Mouse (Mus musculus) urinary bladder, postnatal 4 days (tissue): ENCODE measurements around the gene Arhgap42.

ENCODE experiments used
- DNase-seq, 2 experiments: peaks; one replicate each; pipeline ENCODE4 v3.0.0; 2021 to 2022; ENCODE audit warnings: low spot score in 2 of 2

Gene Arhgap42

DNA sequence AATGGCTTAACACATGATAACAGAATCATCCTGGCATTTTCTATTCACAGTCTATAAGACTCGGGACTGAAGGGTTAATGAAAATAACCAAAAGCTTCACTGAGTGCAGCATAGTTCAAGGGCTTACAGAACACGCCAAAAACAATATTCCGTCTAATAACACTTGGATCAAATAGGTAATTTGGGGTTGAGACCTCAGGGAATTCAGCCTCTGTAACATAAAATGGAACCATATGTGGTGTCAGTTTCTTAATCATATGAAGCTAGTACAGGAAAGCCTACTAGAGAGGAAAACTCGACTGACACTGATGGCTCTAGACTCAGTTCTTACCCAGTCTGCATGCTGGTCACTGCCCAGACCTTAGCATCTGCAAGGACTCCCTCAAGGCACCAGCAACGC, 95.8 kb downstream of the Arhgap42 start:
- no peak for DNase-seq

DNA sequence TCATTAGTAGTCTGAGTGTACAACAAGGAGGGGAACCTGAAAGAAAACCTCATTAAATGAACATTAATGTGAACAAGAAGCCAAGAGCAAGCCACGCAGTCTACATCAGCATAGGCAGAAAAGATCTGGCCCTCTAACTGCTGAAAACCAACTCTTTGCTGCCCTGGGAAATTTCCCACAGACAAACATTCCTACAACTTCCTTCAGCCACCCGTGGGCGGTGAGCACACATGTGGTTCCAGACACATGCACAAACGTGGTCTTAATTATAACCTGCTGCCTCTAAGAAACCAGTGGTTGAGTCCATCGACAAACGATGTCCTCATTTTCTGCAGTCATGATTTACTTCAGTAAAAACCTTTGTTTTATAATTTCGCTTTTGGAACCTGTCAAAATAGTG, 96.3 kb downstream of the Arhgap42 start:
- DNase-seq: no peak

DNA sequence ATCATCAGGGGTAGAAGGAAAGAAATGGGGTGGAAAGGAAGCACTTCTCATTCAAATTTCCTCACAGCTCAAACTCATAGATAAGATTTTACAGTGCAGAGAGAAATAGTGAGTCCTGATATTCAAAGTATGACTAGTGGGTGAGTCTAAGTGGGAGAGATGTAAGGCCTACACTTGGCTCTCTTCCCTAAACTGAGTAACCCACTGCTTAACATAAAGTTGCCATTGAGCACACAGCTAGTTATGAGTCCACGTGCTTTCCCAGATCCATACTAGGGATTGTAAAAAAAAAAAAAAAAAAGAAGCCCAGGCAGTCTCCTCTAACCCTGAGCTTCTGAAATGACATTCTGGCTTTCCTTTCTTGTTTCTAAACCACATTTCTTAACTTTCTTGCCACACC, 96.8 kb downstream of the Arhgap42 start:
- no peak for DNase-seq

- no peak for DNase-seq
These were observed 109.8 kb downstream of the Arhgap42 start for GRCm38 (mm10) chr9:9128996-9129694.

DNA sequence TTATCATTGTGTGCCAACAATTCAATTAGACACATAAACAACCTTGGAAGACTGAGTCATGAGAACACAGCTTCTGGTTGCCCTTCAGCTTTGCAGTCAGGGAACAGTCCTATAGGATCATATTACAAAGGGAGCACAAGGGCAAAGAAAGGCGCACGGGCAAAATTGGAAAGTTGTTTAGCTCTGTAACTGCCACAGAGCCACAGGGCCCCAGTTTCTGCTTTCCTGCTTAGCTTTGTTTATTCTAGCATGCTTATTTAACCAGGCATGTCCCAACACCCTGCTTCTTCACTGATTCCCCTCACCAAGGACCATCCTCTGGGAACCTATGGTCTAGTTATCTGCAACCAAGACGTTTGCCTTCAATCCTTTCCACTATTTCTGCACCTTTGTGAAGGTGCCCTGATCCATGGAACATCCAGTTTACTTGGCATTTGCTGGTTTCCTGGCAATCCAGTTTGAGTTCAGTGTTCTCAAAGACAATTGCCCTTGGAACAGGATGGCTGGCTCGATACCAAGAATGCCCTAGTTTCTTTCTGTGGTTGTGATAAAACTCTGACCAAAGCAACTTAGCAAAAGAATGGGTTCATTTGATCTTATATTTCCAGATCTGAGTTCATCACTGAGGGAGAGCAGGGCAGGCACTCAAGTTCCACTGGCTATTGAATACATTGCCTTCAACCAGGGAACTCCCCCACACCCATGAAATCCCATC, 111.7 kb downstream of the Arhgap42 start:
- DNase-seq: no peak

GRCm38 (mm10) chr9:9124156-9124555, 114.7 kb downstream of the Arhgap42 start:
- DNase-seq: no peak

DNA sequence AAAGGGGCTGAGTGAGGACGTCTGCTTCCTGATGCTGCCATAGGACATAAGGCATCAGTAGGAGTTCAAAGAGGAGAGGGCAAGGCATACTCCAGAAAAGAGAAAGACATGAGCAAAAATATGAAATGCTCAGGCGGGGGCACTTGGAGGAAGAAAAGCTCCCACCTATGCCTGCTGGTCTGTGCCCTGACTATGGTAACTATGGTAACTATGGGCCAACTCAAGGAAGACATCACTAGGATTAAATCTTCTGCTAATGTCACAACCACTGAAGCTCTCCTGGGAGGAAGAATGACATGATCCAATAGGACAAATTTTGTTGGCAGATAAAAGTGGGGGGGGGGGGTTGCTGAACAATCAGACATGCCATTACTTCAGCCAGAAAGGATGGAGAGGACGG, 124.6 kb downstream of the Arhgap42 start:
- DNase-seq: no peak

- DNase-seq: no peak
These were observed 125.1 kb downstream of the Arhgap42 start for GRCm38 (mm10) chr9:9113847-9114246.

DNA sequence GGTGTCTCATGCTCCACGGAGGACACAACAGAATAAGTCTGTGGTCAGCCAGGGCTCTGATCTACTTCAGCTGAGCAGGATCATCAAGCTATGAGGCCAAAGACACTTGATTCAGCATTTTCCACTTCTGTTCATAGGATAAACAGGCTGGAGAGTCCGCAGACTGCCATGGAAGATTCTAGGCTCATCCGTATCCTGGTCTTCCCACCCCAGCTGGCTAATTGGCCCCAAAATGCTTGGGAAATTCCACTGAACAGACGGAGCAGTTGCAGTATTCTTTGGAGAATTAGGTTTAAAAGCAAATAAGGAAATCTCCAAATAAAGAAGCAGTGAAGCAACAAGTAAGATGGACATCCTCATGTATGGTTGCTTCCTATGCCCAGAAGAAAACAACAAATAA, 126.0 kb downstream of the Arhgap42 start:
- no peak for DNase-seq

- no peak for DNase-seq
These were observed 131.2 kb downstream of the Arhgap42 start for GRCm38 (mm10) chr9:9107697-9108096.

GRCm38 (mm10) chr9:9104761-9105160, 134.1 kb downstream of the Arhgap42 start:
- DNase-seq: no peak

DNA sequence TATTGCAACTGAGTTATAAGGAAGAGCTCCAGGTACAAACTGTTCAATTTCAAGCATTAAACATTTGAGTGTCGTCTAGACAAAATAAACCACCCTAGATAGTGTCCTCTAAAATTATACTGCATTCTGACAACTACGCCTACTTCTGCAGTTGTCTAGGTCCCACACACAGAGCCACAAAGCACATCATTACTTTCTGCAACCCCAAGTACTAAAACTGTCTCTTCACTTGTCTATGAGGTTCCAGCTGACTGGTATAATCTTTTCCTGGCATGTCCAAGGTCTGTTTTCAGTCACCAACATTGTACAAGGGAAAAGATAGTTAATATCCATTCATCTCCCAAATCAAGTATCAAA, 136.8 kb downstream of the Arhgap42 start:
- DNase-seq: no peak

DNA sequence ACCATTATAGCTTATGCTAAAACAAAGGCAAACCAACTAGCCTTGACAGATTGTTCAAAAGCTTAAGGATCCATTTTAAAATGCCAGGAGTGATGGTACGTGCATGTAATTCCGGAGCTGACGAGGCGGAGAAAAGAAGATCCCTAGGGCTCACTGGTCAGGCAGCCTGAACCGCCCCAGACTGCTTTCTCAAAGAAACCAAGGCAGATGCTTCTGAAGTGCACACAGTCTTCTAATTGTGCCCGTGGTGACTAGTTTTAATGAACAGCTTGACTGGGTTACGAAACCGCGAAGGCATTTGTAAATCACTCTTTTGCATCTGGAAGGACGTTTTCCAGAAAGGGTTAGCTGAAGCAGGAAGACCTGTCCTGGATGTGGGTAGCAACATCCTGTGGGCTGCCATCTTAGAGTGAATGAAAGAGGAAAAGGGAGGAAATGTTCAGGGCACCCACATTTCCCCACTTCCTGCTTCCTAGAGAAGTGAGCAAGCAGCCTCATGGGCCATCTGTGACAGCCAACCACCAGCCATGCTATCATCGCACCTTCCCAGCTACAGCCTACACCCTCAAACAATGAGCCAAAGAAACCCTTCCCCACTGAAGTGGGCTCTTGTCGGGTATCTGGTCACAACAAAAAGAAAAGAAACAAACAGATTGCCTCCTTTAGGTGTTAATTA, 137.3 kb downstream of the Arhgap42 start:
- no peak for DNase-seq

DNA sequence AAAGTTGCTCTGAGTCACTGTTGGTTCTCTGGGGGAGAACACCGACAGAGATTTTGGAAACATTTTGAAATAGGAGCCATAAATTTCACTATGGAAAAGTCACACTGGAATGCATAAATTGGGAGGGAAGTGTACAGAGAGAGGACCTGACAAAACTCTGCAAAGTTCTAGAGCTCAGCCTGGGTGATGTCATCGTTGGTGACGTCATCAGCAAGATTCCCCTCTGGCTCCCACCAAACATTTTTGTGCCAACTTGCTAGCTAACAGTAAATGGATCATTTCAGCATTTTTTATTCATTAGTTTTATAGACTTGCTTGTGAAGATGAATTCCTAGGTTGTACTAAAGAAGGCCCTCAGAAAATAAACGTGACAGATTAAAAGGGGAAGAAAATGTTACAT, 137.8 kb downstream of the Arhgap42 start:
- no peak for DNase-seq

GRCm38 (mm10) chr9:9097835-9098234, 141.1 kb downstream of the Arhgap42 start:
- DNase-seq: no peak

GRCm38 (mm10) chr9:9096761-9097160, 142.1 kb downstream of the Arhgap42 start:
- DNase-seq: no peak

GRCm38 (mm10) chr9:9093096-9093495, 145.8 kb downstream of the Arhgap42 start:
- no peak for DNase-seq

GRCm38 (mm10) chr9:9083441-9083840, 155.5 kb downstream of the Arhgap42 start:
- peak in 1 of 2 experiments; percentile 20 for DNase-seq

GRCm38 (mm10) chr9:9052920-9053319, 186.0 kb downstream of the Arhgap42 start:
- no peak for DNase-seq

DNA sequence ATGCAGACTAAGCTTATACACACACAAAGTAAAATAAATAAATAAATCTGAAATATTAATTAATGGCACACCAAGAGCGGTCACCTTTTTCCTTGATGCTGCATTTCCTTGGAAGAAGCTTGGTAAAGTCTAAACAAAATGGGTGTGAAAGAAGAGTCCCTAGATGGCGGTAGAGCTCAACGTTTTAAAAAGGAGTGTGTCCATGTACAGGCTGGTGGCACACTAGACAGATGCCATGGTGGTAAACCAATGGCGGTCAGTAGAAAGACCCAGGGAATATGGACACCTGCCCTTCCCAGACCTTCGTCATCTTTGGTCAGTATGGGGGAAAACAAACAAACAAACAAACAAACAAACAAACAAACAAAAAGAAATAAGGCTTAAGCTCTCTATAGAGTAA, 187.7 kb downstream of the Arhgap42 start:
- DNase-seq: no peak

GRCm38 (mm10) chr9:9049202-9049601, 189.7 kb downstream of the Arhgap42 start:
- DNase-seq: no peak

GRCm38 (mm10) chr9:9041009-9041408, 197.9 kb downstream of the Arhgap42 start:
- DNase-seq: no peak
